Mouse (Mus musculus) neural tube, embryonic 12.5 days (tissue): ENCODE results near the gene Cideb. TPM values are rescaled to one million over a fixed set of nuclear protein-coding genes. Genes with fewer than 3 reads are reported as not detected.

ENCODE experiments used
- ATAC-seq: fragments of 200-750 bp; cut with Nextera tagmentation; 2 replicates; pipeline ENCODE4 v1.8.0; 2017; ENCODE audit warnings: low read depth, mild to moderate bottlenecking, moderate TSS enrichment, moderate library complexity; ENCODE audit not compliant: low FRiP score
- H3K27ac ChIP-seq: fragments of 300-500 bp; sonication (generic); 2 replicates; pipeline ENCODE4 v1.5.1; 2016
- H3K27me3 ChIP-seq: fragments of 300-500 bp; sonication (generic); replicated peaks from 2 replicates; pipeline ENCODE4 v1.6.1; 2016; ENCODE audit warnings: mild to moderate bottlenecking
- H3K36me3 ChIP-seq: fragments of 300-500 bp; sonication (generic); 2 replicates; pipeline ENCODE4 v1.6.1; 2016; ENCODE audit warnings: mild to moderate bottlenecking
- H3K4me1 ChIP-seq: fragments of 300-500 bp; sonication (generic); 2 replicates; pipeline ENCODE4 v1.6.1; 2016
- H3K4me2 ChIP-seq: fragments of 300-500 bp; sonication (generic); replicated peaks from 2 replicates; pipeline ENCODE4 v1.6.1; 2016; ENCODE audit warnings: mild to moderate bottlenecking
- H3K4me3 ChIP-seq: fragments of 300-500 bp; sonication (generic); 2 replicates; pipeline ENCODE4 v1.5.1; 2016
- H3K9ac ChIP-seq: fragments of 300-500 bp; sonication (generic); 2 replicates; pipeline ENCODE4 v1.6.1; 2016; ENCODE audit warnings: mild to moderate bottlenecking
- H3K9me3 ChIP-seq: fragments of 300-500 bp; sonication (generic); 2 replicates; pipeline ENCODE4 v1.6.1; 2016; ENCODE audit warnings: mild to moderate bottlenecking
- WGBS: fragments of 180-500 bp; shearing (Covaris S2); methylation state at CpG from one replicate; pipeline ENCODE4 v1.1.7; 2016; 5-methylcytosine and 5-hydroxymethylcytosine counted together
- polyA plus RNA-seq: library from polyadenylated mRNA; unstranded; fragments of >200 nt; fragmentation: Nextera tagmentation; extraction: Ambion mirVana; gene quantifications from 2 replicates; pipeline ENCODE4 v1.2.1, GENCODE M21; 2016

Gene Cideb
- polyA plus RNA-seq, 1 experiment from 2014 or later = 0.30 TPM

DNA sequence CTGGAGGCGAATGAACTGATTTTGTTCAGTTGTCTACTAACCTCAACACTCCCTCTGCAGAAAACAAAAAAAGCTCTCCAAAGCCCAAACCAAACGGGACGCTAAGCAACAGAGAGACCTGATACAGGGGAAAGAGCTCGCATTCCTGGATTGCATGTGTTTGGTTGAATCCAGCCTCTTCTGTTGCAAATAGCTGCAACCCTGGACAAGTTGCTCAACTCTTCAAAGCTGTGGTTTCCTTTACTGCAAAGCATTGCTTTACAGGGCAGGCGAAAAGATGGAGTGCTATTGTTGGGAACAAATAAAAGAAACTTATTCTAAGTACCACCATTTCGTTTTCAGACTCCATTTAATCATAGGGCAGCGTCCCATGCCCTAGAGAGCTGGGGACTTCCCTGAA lies 23.4 kb downstream of the Cideb start:
- 77% methylated on average over 7 of the region's 7 CpGs for WGBS
- no peaks in the 10 kb centered on the region for H3K27me3 ChIP-seq
- peaks cover 15% of the 10 kb centered on the region for H3K36me3 ChIP-seq
- no peak overlapping the region for H3K27ac ChIP-seq
- H3K9ac ChIP-seq = no peak overlapping the region
- H3K4me3 ChIP-seq = no peak overlapping the region
- no peak overlapping the region for H3K4me2 ChIP-seq
- no peak for ATAC-seq
- H3K4me1 ChIP-seq = no peaks in the 10 kb centered on the region
- no peaks in the 10 kb centered on the region for H3K9me3 ChIP-seq

GRCm38 (mm10) chr14:55733889-55734288 lies 24.4 kb downstream of the Cideb start:
- H3K27ac ChIP-seq = no peak overlapping the region

DNA sequence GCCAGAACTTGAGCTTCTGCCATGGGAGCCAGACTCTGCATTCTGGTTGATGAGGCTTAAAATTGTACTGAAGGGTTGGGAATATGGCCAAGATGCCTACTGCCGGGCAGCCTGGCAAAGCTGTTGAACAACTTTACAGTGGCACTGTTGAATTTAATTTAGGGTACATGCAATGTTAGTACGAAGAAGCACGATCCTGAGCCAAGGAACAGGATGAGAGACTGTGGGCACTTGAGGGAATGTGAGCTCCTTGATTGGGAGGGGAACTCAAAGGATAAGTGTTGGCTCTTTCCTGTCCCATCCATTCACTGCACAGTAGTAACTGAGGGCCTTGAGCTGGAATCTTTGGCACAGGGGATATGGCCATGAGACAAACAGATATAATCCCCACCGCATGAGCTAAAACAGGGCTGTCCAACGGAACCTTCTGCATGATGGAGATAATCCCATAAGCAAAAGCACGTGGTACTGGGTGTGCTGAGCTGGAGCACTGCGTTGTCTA lies 27.7 kb downstream of the Cideb start:
- 80% methylated on average over 7 of the region's 7 CpGs for WGBS
- no peak for ATAC-seq
- Histone ChIP-seq H3K27ac (no peak overlapping the region), H3K4me3 (no peak overlapping the region), H3K9me3 (no peaks in the 10 kb centered on the region), H3K4me1 (no peaks in the 10 kb centered on the region), H3K27me3 (no peaks in the 10 kb centered on the region), H3K36me3 (no peaks in the 10 kb centered on the region), H3K4me2 (no peak overlapping the region), H3K9ac (no peak overlapping the region)

More at GRCm38 (mm10) chr14:55733889-55734288, 24.4 kb downstream of the Cideb start:
- ATAC-seq = no peak
- WGBS = 79% methylated on average over 10 of the region's 10 CpGs
- Histone ChIP-seq H3K27me3 (no peaks in the 10 kb centered on the region), H3K4me2 (no peak overlapping the region), H3K9me3 (no peaks in the 10 kb centered on the region), H3K4me3 (no peak overlapping the region), H3K36me3 (peaks cover 7% of the 10 kb centered on the region), H3K4me1 (no peaks in the 10 kb centered on the region), H3K9ac (no peak overlapping the region)

DNA sequence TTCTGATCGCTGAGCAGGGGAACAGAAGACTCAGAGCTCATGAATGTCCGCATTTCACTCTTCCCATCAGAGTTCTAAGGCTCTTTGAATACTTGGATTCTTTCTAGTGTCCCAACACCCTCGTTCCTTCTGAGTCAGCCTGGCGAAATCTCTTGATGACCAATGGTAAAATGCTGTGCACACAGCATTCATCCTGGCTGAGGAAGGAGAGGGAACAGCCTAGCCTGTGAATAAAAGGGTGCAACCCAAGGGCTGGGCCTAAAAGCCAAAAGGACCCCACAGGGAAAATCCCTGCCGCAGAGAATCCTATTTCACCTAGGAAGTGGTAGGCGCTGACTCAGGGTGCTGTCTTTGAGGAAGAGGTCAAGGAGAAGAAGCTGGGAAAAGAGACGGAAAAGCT lies 28.1 kb downstream of the Cideb start:
- Histone ChIP-seq H3K4me2 (no peak overlapping the region), H3K27ac (no peak overlapping the region), H3K9ac (no peak overlapping the region), H3K36me3 (no peaks in the 10 kb centered on the region), H3K9me3 (no peaks in the 10 kb centered on the region), H3K4me3 (no peak overlapping the region), H3K27me3 (no peaks in the 10 kb centered on the region), H3K4me1 (no peaks in the 10 kb centered on the region)
- WGBS = 76% methylated on average over 7 of the region's 7 CpGs
- no peak for ATAC-seq

DNA sequence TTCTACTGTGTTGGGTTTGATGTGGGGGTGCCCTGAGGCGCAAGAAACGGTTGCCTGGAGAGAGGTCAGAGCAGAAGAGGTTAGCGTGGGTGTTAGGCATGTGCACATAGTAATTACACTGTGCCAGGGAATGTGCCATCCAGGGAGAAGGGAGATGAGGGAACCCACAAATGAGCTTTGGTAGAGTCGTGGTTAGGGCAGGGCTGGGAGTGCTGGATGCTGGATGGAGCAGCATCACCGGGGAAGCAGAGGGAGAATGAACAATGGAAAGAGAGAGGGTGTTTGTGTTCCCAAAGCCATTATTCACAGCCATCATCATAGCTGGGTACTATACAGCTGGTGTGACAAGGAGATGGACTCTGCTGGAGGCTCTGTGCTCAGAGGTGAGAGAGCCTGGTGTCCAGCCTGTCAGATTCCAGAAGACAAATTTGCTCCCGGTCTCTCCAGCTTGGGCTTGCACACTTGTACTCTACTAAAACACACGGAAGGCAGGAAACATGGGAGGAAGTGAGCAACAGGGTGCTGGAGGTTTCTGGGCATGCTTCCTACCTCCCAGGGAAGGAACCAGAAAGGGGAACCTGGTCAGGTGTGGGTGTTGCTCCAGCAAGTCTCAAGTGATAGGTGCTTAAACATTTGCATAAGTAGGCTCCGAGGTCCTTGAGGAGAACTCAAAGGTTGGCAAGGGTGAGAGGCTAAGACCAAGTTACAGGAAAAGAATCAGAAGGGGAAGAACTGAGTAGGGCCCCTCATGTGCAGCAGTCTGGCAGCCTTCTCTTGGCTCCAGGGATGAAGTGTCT lies 30.2 kb downstream of the Cideb start:
- no peak overlapping the region for H3K4me3 ChIP-seq
- H3K36me3 ChIP-seq = no peaks in the 10 kb centered on the region
- no peaks in the 10 kb centered on the region for H3K4me1 ChIP-seq
- H3K9me3 ChIP-seq = no peaks in the 10 kb centered on the region
- WGBS = 72% methylated on average over 8 of the region's 8 CpGs
- H3K27me3 ChIP-seq = no peaks in the 10 kb centered on the region
- H3K9ac ChIP-seq = no peak overlapping the region
- no peak overlapping the region for H3K27ac ChIP-seq
- ATAC-seq = no peak
- H3K4me2 ChIP-seq = no peak overlapping the region

- 0 out of 2 replicates have a peak, but pooled peaks cover 4% of the 10 kb centered on the region for H3K4me1 ChIP-seq
- no peak overlapping the region for H3K4me2 ChIP-seq
- no peak overlapping the region for H3K4me3 ChIP-seq
- H3K27ac ChIP-seq = no peak overlapping the region
- no peak overlapping the region for H3K9ac ChIP-seq
- no peaks in the 10 kb centered on the region for H3K36me3 ChIP-seq
- H3K9me3 ChIP-seq = no peaks in the 10 kb centered on the region
- no peak for ATAC-seq
- H3K27me3 ChIP-seq = no peaks in the 10 kb centered on the region
Observed at GRCm38 (mm10) chr14:55726261-55726660, 32.0 kb downstream of the Cideb start.

- Histone ChIP-seq H3K4me2 (no peak overlapping the region), H3K27ac (no peak overlapping the region), H3K9ac (no peak overlapping the region), H3K9me3 (no peaks in the 10 kb centered on the region), H3K4me3 (no peak overlapping the region), H3K27me3 (no peaks in the 10 kb centered on the region), H3K36me3 (peaks cover 7% of the 10 kb centered on the region), H3K4me1 (0 out of 2 replicates have a peak, but pooled peaks cover 4% of the 10 kb centered on the region)
- 71% methylated on average over 8 of the region's 8 CpGs for WGBS
- no peak for ATAC-seq
Observed at GRCm38 (mm10) chr14:55724411-55724871, 33.8 kb downstream of the Cideb start.

GRCm38 (mm10) chr14:55723433-55723832 lies 34.8 kb downstream of the Cideb start:
- no peak overlapping the region for H3K4me2 ChIP-seq
- H3K4me1 ChIP-seq = 0 out of 2 replicates have a peak, but pooled peaks cover 4% of the 10 kb centered on the region
- H3K9ac ChIP-seq = no peak overlapping the region
- 95% methylated on average over 7 of the region's 7 CpGs for WGBS
- ATAC-seq = no peak
- no peaks in the 10 kb centered on the region for H3K27me3 ChIP-seq
- peaks cover 17% of the 10 kb centered on the region for H3K36me3 ChIP-seq
- no peak overlapping the region for H3K27ac ChIP-seq
- H3K4me3 ChIP-seq = no peak overlapping the region
- H3K9me3 ChIP-seq = no peaks in the 10 kb centered on the region

- no peak overlapping the region for H3K27ac ChIP-seq
- H3K27me3 ChIP-seq = no peaks in the 10 kb centered on the region
- peaks cover 25% of the 10 kb centered on the region for H3K36me3 ChIP-seq
- peak overlapping the region; percentile 73 for H3K4me2 ChIP-seq
- peak overlapping the region; percentile 80 for H3K4me3 ChIP-seq
- H3K4me1 ChIP-seq = 0 out of 2 replicates have a peak, but pooled peaks cover 4% of the 10 kb centered on the region
- H3K9me3 ChIP-seq = no peaks in the 10 kb centered on the region
- 49% methylated on average over 8 of the region's 8 CpGs for WGBS
- peak; percentile 26 for ATAC-seq
- peak overlapping the region; percentile 74 for H3K9ac ChIP-seq
Observed at GRCm38 (mm10) chr14:55722438-55722945, 35.8 kb downstream of the Cideb start.

DNA sequence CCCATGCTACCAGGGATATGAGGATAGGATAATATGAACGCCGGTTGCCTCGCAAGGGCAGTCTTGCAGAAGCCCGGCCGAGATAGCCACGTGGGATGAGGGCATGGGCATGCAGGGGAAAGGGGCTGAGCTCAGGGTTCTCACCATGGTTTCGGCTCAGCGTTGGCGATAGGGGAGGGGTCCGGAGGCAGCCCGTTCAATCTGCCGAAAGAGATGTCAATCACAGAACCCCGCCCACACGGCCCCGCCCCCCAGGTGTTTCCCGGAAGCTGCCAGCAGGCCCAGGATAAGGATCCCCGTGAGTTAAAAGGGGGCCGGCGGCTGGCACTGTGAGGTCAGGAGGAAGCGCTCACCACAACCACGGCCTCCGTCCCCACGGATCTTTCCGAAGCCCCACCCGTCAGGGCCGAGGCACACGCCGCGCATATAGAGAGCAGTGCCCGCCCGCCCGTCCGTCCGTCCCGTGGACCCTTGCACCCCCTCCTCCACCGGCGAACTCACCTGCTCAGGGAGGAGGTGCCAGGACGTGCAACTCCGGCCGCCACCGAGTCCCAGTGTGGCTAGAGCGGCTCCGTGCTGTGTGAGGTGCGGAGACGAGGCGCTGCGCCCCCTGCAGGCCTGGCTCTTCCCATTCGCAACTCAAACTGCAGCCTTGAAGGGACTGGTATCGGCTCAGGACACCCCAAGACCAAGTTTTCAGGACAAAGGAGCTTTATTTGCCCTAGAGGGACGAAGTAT lies 36.4 kb downstream of the Cideb start, which contains the start of gene Rabggta:
Rabggta (minus strand) TSS at position 564 of the 738 bp plus-strand sequence.
- ATAC-seq = peak; percentile 94
- Histone ChIP-seq H3K9me3 (no peaks in the 10 kb centered on the region), H3K4me2 (peak within 1 kb of the TSS; percentile 73), H3K27ac (0 out of 2 replicates have a peak within 1 kb of the TSS, but pooled peaks have one; percentile 53), H3K4me3 (peak within 1 kb of the TSS; percentile 80), H3K9ac (peak within 1 kb of the TSS; percentile 74), H3K27me3 (no peaks in the 10 kb centered on the region), H3K36me3 (peaks cover 26% of the 10 kb centered on the region), H3K4me1 (0 out of 2 replicates have a peak, but pooled peaks cover 4% of the 10 kb centered on the region)
- WGBS = under 1% methylated on average over 50 of the region's 50 CpGs

- no peaks in the 10 kb centered on the region for H3K9me3 ChIP-seq
- no peaks in the 10 kb centered on the region for H3K27me3 ChIP-seq
- H3K27ac ChIP-seq = no peak overlapping the region
- 0 out of 2 replicates have a peak, but pooled peaks cover 4% of the 10 kb centered on the region for H3K4me1 ChIP-seq
- H3K4me2 ChIP-seq = peak overlapping the region; percentile 73
- no peak for ATAC-seq
- peak overlapping the region; percentile 80; the same call in 1 of the 2 replicates for H3K4me3 ChIP-seq
- 0 out of 2 replicates have a peak overlapping the region, but pooled peaks have one; percentile 74 for H3K9ac ChIP-seq
- H3K36me3 ChIP-seq = peaks cover 26% of the 10 kb centered on the region
- WGBS = 72% methylated on average over 6 of the region's 6 CpGs
Observed at GRCm38 (mm10) chr14:55721076-55721475, 37.2 kb downstream of the Cideb start.

DNA sequence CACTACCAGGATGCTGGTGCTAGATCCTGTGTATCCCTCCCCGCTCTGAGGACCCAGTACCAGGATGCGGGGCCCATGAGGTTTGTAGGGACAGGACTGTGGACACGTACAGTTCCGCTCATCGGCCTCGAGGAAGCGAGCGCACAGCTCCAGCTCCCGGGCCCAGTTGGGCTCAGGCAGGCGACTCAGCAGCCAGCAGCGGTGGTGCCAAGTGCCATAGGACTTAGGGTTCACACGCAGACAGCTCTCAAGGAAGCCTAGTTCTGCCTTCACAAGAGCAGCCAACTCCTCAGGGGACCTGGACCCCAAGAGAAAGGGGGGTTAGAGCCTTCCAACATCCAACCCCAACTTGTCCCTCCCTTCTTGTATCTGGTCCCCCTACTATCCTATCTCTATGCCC lies 37.6 kb downstream of the Cideb start:
- Histone ChIP-seq H3K4me3 (no peak overlapping the region), H3K4me1 (0 out of 2 replicates have a peak, but pooled peaks cover 4% of the 10 kb centered on the region), H3K36me3 (peaks cover 26% of the 10 kb centered on the region), H3K27me3 (no peaks in the 10 kb centered on the region), H3K27ac (no peak overlapping the region), H3K4me2 (peak overlapping the region; percentile 73; the same call in 1 of the 2 replicates), H3K9me3 (no peaks in the 10 kb centered on the region), H3K9ac (no peak overlapping the region)
- no peak for ATAC-seq
- WGBS = 91% methylated on average over 12 of the region's 12 CpGs
